Mouse (Mus musculus) right cerebral cortex, adult 18-20 months (tissue): ENCODE data around the gene Zfand3.

Source experiments
- DNase-seq: peaks from one replicate; pipeline ENCODE4 v3.0.0; 2022; ENCODE audit warnings: mixed read lengths

Gene Zfand3

DNA sequence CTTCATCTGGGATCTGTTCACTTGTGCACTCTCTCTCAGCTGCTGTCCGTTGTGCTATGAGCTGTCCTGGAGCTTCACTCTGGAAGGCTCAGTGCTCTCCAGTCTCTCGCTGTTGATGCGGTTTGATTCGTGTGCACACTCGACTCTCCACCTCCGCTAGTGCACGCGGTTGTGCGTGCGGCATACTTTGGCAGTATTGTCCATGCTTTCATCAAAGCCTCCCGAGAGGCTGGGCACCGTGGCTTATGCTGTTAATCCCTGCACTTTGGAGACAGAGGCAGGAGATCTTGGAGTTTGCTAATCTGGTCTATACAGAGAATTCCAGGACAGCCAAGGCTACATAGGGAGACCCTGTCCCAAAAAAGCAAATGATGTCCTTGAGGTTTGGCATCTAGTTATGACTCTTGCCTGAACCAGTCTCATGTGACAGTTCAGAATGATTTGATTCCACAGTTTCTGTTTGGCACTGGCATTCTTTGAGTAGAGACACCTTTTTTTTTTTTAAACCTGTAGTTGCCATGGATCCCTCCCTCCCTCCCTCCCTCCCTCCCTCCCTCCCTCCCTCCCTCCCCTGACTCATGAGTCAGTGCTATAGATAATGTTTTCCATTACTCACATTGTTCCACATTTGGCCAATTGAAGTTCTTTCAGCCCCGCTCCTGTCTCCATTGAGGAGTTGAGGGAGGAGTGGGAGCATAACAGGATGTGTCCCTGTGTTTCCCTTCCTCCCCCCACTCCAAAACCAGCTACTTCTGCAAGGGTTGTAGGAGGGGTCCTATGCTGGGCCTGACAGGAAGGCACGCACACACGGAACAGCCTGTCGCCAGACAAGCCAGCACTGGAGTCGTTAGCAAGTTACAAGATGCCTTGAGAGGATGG, 192.1 kb downstream of the Zfand3 start:
- peak; percentile 78 for DNase-seq

DNA sequence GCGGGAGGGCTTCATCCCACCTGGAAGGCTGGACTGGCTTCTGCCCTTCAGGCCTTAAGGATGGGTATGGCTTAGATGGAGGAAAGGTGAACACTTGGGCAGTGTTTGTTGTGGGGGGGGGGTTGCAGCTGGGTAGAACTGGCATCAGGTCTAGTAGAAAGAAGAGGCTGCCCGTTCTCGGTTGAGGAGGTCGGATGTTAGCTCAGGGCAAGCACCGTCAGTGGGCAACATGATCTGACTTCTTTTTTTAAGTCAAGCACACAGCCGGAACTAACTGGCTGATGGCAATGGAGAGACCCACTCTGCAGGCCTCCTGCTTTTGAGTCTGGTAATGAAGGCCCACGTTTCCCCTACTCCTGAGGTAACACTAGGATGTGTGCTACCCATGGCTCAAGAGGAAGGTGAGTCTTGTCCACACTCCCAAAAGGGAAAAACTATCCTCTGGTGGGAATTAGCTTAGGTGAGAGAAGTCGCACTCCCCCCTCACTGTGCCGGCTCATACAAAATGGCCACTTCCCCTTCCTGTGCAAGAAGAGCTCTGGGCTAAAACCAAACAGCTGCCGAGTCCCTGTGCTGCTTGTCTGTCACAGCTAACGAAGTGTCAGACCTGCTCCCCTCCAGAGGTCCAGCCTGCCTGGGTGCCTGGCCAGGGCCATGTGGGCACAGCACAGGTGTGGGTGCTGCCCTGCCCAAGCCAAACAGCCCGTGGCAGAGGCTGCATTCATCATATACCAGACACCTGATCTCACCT, 192.9 kb downstream of the Zfand3 start:
- peak; percentile 3 for DNase-seq

DNA sequence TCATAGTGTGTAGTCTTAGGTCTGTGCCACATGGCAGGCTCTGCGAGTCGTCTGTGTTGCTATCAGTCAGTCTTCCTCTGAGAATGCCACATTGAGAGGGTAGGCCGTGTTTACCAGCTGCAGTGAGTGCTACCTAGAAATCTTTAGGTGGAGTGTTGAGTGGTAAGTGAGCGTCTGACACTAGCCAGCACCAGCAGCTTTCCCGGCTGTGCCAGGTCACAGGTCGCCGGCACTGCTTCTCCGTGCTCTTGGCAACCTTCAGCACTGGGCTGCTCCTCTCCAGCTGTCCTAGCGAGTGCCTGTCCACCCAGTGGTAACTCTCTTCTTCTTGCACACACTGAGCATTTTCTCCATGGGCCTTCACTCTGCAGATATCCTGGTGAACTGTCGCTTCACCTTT, 193.9 kb downstream of the Zfand3 start:
- DNase-seq = no peak

DNA sequence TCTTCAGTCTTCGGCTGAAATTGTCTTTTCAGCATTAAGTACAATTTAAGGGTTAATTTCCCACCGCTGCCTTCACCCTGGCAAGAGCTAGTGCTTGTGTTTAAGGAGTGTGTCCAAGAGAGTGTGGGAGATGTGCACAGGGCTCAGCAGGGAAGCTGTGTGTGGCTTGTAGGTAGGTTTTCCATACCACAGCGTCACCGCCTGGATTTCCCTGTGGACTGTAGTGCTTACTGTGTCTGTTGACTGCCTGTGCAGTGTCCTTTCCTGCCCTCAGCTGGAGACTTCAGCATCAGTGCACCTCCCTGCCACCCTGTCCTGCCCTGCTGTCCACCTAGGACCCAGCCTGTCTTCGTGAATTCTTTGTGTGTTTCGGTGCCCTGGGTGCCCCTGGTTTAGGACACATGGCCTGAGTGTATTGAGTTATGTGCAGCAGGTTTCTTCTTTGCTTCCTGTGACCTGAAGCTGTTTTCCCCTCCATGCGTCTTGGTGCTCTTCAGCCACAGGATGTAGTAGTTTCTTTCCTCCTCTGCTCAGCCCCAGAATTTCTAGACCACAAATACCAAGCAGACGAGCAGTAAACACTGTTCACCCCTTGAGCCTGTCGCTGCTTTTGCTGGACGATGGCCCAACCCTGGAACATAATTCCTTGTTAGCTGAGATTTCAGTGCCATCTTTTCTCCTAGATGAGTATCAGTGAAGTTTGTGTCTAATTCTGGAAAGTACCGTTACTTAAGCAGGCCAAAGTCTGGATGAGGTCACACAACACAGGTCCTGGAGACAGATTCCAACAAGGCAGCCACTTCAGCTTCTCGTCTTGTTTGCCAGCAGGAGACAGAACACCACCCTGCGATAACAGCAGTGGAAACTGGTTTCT, 195.1 kb downstream of the Zfand3 start:
- no peak for DNase-seq

DNA sequence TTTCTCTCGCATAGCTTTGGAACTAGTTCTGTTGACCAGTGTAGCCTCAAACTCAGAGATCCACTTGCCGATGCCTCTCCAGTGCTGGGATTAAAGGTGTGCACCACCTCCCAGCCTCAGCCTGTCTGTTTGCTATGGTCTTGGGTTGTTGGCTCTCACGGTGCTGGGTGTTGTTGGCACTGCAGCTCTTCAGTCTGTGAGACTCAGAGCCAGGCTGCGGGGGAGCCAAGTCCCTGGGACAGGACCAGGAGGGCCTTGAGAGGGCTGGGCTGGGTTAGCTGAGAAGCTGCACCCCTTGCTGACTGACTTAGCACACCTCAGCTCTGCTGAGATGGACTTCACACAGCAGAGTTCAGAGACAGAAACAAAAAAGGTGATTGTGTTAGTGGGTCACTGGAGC, 195.8 kb downstream of the Zfand3 start:
- DNase-seq = no peak

DNA sequence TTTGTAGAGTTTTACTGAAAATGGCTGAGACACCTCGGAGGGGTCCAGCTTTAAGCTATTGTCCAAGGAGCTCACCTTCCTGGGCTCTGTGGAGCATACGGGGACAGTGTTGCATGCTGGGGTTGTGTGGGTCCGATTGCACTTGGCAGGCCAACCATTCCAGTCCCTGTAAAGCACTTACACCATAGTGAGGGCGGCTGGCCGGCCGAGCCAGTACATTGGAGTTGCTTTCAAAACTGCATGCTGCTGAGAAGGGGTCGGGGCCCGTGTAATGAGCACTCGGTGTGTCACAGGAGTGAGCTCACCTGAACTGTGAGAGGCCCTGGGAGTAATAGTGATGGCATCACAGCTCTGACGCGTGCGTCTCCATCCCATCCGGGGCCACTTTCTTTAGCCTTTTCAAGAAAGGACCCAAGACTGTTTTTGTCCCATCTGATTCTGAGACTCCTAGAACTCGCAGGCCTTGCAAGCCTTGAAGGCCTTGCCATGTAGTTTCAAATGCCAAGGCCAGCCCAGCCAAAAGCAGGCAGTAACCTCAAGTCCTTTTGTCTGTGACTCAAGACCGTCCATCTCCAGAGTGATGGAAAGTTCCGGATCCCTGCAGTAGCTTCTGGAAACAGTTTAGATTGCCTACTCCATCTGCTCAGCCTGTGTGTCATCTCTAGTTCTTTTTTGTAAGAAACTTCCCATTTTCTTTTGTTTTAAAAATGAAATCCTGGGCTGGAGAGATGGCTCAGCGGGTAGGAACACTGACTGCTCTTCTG, 200.7 kb downstream of the Zfand3 start:
- DNase-seq = no peak

DNA sequence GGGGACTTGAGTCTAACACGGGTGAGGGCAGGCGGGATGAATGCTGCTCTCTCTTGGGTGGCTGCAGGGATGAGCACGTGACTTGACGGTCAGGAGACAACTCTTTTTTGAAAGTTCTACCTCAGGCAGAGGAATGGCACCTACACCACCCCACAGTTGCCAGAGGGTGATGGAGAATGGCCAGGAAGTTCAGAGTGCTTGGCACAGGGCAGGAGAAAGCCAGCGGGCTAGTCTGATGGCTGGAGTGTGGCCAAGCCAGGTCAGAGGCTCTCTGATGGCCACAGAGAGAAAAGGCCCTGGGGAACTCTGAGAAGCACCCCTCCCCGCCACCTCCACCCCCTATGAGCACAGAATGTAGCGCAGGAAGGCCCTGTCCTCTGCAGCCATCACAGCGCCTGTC, 205.7 kb downstream of the Zfand3 start:
- no peak for DNase-seq

DNA sequence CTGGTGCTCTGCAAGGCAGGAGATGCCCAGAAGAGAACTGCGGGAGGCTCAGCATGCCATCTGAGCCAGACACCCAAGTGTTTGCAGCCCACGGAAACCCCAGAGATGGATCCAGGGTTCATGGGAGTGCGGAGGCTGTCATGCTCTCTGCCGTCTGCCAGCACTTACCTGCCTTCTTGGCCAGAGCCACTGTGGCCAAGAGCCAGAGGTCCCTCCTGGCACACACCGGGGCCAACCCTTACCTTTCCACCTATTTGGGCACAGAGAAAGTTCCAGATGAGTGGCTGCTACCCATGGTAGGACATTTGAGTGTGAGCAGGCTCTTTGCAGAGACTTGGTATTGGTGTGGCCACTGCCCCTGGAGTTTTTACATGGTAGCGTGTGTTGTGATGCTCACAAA, 206.4 kb downstream of the Zfand3 start:
- no peak for DNase-seq

DNA sequence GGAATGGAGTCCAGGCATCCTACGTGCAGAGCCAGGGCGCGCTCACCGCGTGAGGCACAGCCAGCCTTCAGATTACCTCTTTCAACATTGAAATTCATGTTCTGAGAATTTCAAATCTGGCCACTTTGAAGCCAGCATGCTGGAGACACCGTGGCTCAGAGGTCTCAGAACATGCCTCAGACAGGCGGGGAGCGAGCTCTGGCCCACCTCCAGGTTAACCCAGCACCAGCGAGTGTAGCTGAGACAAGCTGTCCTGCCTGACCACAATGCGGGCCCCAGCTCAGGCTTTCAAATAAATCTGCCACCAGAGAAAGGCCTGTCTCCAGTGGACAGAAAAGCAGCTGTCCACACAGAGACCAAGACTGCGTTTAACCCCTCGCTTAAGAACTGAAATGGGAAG, 208.1 kb downstream of the Zfand3 start:
- no peak for DNase-seq

DNA sequence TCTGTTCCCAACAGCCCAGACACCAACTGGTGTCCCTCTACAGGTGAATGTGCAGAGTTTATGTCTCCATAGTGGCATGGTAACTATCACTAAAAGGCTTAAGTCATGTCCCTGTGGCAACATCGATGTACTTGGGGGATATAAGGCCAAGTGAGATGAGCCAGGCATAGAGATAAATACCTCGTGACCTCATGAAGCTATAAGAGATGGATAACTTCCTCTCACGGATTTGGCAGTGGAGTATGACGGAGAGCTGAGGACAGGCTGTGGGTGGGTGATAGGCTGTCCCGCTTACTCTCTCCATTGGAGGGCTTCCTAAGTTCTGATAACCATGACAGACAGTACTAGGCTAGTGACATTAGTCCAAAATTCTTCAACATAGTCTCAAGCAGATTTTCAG, 208.8 kb downstream of the Zfand3 start:
- DNase-seq = no peak

DNA sequence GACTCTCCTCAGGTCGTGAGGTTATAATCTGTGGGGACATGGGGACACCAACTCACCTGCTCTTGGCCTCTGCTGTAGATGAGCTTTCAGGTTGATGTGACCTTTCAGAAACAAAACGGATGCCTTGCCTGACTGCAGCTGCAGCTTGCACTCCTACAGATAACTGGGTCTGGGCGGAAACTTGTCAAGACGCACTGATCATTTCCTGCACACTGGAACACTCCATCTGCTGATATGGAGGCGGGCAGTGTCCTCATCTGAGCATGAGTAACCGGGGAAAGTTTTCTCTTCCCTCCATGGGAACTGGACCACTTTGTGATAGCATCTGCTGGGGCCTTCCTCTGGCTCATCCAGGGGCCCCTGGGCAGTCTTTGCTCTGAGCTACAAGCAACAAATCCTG, 209.9 kb downstream of the Zfand3 start:
- DNase-seq = peak; percentile 89

DNA sequence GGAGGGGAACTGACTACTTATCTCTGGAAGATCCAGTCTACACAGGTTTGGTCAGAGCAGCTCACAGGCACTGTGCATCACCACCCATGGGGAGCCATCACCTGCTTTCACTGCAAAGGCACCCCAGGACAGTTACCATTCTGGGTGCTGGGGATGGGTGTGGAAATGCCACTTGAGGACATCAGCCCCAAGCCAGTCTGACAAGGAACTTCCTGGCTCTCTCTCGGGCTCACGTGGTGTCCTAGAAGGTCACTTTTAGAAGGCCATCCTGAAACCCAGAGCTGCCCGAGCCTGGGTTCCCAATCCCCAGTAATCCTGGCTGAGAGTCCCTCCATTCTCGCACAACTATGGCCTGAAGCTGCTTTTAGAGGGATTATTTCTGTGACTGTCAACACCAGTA, 211.2 kb downstream of the Zfand3 start:
- DNase-seq = no peak

DNA sequence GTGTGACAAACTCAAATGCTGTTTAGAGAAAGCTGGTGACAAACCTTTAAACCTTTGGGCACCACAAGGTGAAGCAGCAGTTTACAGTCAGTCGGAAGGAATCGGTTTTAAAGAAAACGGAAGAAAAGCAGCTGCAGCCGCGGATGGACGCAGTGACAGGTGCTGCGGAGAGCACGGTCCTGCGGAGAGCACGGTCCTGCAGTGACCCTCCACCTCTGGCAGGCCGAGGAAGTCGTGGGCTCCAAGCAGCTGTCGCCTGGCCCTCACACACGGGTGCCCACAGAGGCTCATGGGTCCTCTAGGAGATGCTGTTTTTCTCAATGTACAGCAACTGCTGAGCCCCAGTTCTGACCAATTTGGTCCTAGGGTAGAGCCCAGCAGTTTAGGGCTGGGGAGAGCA, 217.1 kb downstream of the Zfand3 start:
- no peak for DNase-seq

DNA sequence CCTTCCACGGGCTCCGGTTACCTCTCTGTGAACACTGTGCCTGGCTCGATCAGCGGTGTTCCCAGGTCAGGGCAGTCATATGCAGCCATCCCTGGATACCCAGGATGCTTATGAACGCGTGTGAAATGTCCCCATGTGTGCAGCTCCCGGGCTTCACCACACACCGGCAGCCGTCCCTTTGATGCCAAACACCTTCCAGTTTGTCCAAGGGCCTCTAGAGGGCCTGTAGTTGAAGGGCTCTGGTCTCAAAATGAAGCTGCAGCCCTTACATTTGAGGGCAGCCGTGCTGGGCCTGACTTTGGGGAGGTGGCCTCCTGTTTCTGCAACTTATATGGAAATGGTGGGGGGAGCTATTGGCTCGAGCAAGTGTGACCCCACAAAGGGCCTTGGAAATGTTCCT, 217.8 kb downstream of the Zfand3 start:
- no peak for DNase-seq

DNA sequence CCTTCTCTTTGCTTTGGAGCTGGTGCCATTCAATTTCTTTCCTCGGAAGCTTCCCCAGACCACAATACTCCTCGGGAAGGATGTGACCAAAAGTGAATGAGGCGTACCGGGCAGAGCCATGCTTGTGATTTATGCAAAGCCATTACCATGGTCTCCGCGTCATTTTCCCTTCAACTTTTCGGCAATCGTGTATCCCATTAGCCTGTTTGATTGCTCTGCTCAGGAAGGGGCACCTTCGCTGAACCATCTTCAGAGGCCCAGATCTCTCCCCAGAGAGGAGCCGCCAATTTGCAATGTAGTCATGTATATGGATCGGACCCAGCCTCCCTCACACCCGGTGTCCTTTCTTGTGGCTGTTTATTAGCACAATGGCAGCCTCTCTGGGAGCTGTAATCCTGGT, 218.3 kb downstream of the Zfand3 start:
- DNase-seq = no peak

DNA sequence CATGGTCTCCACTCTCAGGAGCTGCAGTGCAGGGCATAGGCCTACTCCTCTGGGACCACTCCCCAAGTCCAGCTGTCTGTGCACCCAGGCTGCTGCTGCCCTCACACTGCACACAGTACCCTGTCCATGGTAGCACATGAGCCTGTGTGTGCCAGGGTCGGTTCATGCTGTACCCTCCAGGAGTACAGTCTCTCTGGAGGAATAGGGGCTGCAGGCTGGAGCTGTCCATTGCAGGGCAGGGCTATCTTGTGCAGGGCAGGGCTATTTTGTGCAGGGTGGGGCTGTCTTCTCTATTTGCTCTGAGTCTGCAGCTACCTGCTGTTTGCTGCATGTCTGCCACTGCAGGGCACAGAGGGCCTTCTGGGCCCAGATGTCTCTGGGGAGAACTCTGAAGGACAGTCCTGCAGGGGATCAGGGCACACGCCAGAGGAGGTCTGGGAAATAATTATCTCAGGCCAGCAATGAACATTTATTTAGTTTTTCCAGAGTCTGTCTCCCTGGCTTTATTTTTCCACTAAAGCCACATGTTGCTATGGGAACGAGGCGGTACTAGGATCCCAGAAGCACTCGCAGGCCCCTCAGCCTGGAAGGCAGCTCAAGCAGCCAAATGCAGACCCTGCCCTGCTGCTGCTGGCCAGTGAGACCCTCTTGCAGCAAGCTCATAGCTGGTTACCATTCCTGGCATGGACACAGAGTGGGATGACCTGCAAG, 220.7 kb downstream of the Zfand3 start:
- no peak for DNase-seq

DNA sequence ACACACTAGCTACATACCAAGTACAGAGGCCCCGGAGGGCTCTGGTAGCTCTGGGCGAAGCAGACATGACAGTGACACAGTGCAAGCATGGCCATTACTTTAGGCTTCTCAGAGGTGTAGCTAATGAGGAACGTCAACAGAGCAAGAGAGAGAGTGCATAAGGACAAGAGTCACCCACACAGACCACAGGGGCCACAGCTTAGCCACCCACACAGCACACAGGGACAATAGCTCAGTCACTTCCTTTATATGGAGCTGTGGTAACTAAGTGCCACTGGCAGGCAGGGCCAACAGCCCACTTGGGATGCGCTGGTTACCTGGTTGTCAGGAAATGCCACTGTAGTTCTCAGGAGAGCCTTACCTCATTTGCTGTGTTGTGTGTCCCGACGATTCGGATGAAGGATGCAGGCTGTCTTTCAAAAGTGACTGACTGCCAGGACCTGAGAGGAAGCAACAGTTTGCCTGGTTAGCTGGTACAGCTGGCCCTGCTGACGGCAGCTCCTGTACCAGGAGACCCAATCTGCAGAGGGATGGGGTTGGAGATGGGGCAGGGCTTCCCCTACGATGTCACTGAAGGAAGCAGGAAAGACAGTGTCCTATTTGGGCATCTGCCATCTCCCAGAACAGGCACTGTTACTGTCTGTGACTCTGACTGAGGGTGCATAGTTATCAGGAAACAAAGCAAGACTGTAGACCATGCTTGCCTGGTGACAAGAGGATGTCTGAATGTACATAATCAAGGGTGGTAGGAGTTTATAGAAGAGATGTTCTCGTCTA, 224.1 kb downstream of the Zfand3 start:
- DNase-seq = no peak

DNA sequence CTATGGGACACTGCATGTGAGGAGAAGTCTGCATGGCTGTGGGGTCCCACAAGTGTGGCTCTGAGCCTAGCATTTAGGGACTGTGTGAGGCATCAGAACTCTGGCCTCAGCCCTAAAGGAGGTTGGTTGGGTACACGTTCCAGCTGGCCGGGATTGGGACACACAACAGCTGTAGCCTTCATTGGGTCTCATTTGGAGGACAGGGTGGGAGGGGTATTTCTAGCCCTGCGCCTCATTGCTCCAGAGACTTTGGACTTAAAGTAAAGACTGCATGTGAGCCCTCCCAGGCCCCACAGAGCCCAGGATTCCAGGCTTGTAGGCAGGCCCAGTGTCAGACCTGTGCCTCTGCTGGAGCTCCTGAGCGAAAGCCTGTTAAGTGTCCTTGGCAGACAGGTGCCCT, 225.9 kb downstream of the Zfand3 start:
- no peak for DNase-seq

DNA sequence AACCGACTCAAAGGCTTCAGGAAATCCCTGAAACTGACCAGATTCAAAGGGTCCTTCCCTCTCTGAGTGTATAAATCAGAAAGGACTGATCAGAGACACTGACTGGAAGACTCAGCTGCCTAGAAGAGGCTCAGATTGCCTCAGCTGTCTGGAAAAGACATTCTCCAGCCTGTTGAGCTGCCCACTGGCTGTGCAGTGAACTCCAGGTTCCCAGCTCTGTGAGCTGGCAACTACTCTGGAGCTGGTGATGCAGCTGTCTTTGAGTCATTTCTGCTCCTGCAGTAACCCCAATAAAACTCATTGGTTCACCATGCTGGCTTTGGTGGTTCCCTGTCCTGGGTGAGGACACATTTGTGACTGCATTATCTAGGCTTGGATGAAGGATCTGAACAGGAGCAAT, 226.9 kb downstream of the Zfand3 start:
- DNase-seq = no peak

DNA sequence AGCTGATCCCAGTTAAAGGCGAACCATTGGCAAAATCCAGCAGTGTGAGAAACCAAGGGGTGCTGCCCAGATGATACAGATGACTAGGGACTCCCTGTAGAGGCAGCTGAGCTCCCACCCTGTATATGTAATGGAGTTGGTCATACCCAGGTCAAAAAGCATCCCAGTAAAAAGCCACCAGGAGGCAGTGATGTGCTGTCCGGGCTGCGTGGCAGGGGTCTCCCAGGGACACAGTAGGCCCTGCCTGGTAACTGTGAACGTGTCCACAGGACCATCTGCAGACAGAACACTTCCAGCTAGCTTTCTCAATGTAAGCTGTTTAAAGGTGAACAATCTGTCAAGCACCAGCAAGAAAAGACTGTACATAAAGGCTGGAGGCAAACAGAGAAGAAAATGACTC, 228.2 kb downstream of the Zfand3 start:
- DNase-seq = no peak

DNA sequence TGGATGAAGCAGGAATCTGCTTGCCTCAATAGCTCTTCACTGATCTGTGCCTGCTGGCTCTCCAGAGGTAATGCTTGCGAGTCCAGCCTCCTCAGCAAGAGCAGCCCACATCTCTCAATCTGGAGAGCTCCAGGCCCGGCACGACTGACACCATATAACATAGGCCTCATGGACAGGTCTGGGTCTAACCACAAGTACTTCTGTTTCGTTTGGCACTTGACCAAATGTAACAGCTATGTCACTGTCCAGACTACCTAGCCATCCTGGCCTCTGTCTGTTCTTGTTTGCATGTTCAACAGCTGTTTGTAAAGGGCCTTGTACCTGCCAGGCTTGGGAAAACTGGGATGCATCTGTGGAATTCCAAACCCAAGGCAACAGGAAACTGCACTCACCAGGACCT, 230.8 kb downstream of the Zfand3 start:
- no peak for DNase-seq
